Mouse (Mus musculus) hindbrain, embryonic 15.5 days (tissue): Measurements from ENCODE around the gene C87499. TPM values are rescaled to one million over a fixed set of nuclear protein-coding genes. Genes with fewer than 3 reads are reported as not detected.

ENCODE experiments used
- ATAC-seq: fragments of 200-750 bp; cut with Nextera tagmentation; 2 replicates; pipeline ENCODE4 v1.8.0; 2017; ENCODE audit warnings: low read depth, moderate number of reproducible peaks, moderate TSS enrichment; ENCODE audit not compliant: low FRiP score
- H3K27ac ChIP-seq: fragments of 300-500 bp; sonication (generic); replicated peaks from 2 replicates; pipeline ENCODE4 v1.5.1; 2015; ENCODE audit warnings: mild to moderate bottlenecking, inconsistent platforms
- H3K27me3 ChIP-seq: fragments of 300-500 bp; sonication (generic); 2 replicates; pipeline ENCODE4 v1.6.1; 2015; ENCODE audit warnings: control low read depth, inconsistent platforms
- H3K36me3 ChIP-seq: fragments of 300-500 bp; sonication (generic); 2 replicates; pipeline ENCODE4 v1.6.1; 2015; ENCODE audit warnings: control low read depth, inconsistent platforms
- H3K4me1 ChIP-seq: fragments of 300-500 bp; sonication (generic); replicated peaks from 2 replicates; pipeline ENCODE4 v1.6.1; 2015; ENCODE audit warnings: control low read depth, inconsistent platforms
- H3K4me2 ChIP-seq: fragments of 300-500 bp; sonication (generic); 2 replicates; pipeline ENCODE4 v1.6.1; 2015; ENCODE audit warnings: moderate library complexity, mild to moderate bottlenecking, inconsistent platforms
- H3K4me3 ChIP-seq: fragments of 300-500 bp; sonication (generic); 2 replicates; pipeline ENCODE4 v1.5.1; 2015; ENCODE audit warnings: mild to moderate bottlenecking, inconsistent platforms
- H3K9ac ChIP-seq: fragments of 300-500 bp; sonication (generic); 2 replicates; pipeline ENCODE4 v1.6.1; 2015; ENCODE audit warnings: inconsistent platforms
- H3K9me3 ChIP-seq: fragments of 300-500 bp; sonication (generic); 2 replicates; pipeline ENCODE4 v1.6.1; 2016; ENCODE audit warnings: control low read depth, inconsistent platforms
- WGBS: fragments of 180-500 bp; shearing (Covaris S2); methylation state at CpG from one replicate; pipeline ENCODE4 v1.1.7; 2015; 5-methylcytosine and 5-hydroxymethylcytosine counted together
- polyA plus RNA-seq: library from polyadenylated mRNA; unstranded; fragments of >200 nt; fragmentation: Nextera tagmentation; extraction: Ambion mirVana; gene quantifications from 2 replicates; pipeline ENCODE4 v1.2.1, GENCODE M21; 2015

C87499 gene
- polyA plus RNA-seq, result not detected in 2 replicates

DNA sequence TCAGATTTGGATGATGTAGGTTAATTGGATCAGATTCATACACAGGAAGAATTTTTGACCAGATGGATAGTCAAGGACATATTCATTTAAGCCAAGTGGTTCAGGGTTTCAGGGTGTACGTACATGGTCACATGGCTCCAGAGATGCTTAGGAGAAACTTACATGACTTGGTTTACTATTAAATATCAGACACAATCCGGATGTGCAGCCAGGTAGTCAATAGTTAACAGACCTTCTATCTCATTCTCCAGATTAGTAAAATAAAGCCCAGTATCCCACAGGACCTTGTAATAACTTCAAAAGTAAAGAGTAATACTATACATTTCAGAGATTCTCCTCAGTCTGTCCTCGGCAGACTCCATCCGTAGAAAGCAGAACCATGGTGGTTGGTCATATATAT, at the start of gene C87499:
Gene C87499 (minus strand): TSS at position 101 of the 400 bp plus-strand sequence.
- H3K36me3 ChIP-seq, result no peaks in the 10 kb centered on the region
- H3K9ac ChIP-seq, result no peak within 1 kb of the TSS
- 92% methylated on average over 4 of the region's 4 CpGs for WGBS

DNA sequence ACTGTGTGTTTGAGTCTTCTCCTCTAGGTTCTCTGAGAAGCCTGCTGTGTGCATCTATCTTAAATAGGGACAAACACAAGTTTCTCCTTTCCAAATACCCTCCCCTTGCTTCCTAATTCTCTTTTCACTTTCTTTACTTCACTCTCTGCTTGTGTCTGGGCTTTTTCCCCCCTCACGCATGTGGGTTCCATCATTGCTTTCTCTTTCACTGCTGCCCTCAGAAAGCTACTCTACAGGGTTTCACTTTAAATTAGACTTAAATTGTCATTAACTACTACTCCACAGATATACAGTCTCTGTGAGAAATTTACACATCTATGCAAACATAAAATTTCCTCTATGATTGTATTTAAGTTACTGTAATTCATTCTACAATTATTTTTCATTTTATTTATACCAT, 49.6 kb upstream of the C87499 start, which contains the start of gene Ifna2:
Gene Ifna2 (minus strand): TSS at position 101 of the 400 bp plus-strand sequence.
- Histone ChIP-seq H3K27ac (no peak within 1 kb of the TSS), H3K4me2 (no peak within 1 kb of the TSS), H3K4me3 (no peak within 1 kb of the TSS), H3K27me3 (no peaks in the 10 kb centered on the region), H3K4me1 (no peaks in the 10 kb centered on the region), H3K9me3 (no peaks in the 10 kb centered on the region), H3K9ac (no peak within 1 kb of the TSS), H3K36me3 (no peaks in the 10 kb centered on the region)
- 76% methylated on average over 1 of the region's 1 CpGs for WGBS
- no peak for ATAC-seq

More for the DNA sequence above, at the start of gene C87499:
- H3K4me2 ChIP-seq, result no peak within 1 kb of the TSS
- ATAC-seq, result no peak
- H3K27me3 ChIP-seq, result no peaks in the 10 kb centered on the region
- no peaks in the 10 kb centered on the region for H3K9me3 ChIP-seq
- H3K4me3 ChIP-seq, result no peak within 1 kb of the TSS
- no peaks in the 10 kb centered on the region for H3K4me1 ChIP-seq
- H3K27ac ChIP-seq, result no peak within 1 kb of the TSS

DNA sequence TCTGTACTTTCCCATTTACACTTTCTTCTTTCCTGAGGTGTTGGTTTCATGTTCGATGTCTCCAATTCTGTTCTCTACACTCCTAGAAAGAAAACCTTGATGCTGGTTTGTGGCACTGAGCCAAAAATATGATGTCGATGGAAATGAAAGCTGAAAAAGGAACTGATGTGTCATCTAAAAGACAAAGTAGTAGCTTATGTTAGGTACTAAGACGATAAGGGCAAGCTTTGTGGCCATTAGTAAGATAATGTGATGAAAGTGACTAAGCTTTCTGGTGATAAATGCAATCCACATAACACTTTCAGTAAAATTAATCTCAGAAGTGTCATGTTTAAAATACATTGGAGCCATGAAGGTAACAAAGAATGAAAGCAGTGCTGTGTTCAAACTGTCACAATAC, 47.1 kb upstream of the C87499 start:
- Histone ChIP-seq H3K27ac (no peak overlapping the region), H3K9ac (no peak overlapping the region), H3K4me2 (no peak overlapping the region), H3K9me3 (no peaks in the 10 kb centered on the region), H3K4me1 (no peaks in the 10 kb centered on the region), H3K27me3 (no peaks in the 10 kb centered on the region), H3K36me3 (no peaks in the 10 kb centered on the region), H3K4me3 (no peak overlapping the region)
- 77% methylated on average over 3 of the region's 3 CpGs for WGBS
- ATAC-seq, result no peak

DNA sequence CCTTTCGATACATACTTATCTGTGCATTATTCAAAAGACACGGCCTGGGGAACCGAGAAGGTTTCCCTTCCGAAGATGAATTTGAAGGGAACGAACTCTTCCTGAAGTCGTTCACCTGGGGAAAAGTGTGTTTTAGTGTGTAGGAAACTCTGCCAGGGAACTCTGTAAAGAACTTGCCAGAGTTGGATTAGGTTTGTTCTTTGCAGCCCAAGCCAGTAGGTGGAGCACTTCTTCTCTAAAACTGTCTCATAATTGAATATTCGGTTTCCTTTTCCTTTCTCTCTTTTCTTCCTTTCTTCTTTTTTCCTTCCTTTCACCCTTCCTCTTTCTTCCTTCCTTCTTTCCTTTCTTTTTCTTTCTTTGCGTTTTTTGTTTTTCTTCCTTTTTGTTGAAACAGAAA, 46.2 kb upstream of the C87499 start:
- no peak for ATAC-seq
- Histone ChIP-seq H3K36me3 (no peaks in the 10 kb centered on the region), H3K4me1 (no peaks in the 10 kb centered on the region), H3K9me3 (no peaks in the 10 kb centered on the region), H3K4me2 (no peak overlapping the region), H3K27me3 (no peaks in the 10 kb centered on the region), H3K9ac (no peak overlapping the region), H3K27ac (no peak overlapping the region), H3K4me3 (no peak overlapping the region)
- 51% methylated on average over 8 of the region's 8 CpGs for WGBS

DNA sequence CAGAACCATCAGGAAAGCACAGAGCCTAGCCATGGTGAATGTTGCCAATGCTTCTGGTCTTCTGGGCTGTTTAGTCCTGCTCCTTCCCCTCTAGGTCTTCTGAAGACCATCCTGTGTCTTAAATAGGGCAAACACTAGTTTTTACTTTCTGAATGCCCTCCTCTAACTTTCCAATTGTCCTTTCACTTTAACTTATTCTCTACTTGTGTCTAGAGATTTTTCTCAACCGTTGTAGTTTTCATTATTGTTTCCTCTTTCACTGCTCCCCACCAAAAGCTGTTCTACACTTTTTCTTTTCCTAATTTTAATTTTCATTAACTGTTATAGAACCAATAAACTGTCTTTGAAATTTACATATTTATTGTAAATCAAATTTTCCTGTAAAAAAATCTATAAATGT, 42.6 kb upstream of the C87499 start, which contains the start of gene Ifna16:
Gene Ifna16 (minus strand): TSS at position 101 of the 400 bp plus-strand sequence.
- H3K4me1 ChIP-seq, result no peaks in the 10 kb centered on the region
- no peak for ATAC-seq
- H3K9me3 ChIP-seq, result no peaks in the 10 kb centered on the region
- H3K27me3 ChIP-seq, result no peaks in the 10 kb centered on the region
- H3K27ac ChIP-seq, result no peak within 1 kb of the TSS
- H3K9ac ChIP-seq, result no peak within 1 kb of the TSS
- WGBS, result 82% methylated on average over 1 of the region's 1 CpGs
- H3K4me2 ChIP-seq, result no peak within 1 kb of the TSS
- H3K36me3 ChIP-seq, result no peaks in the 10 kb centered on the region
- no peak within 1 kb of the TSS for H3K4me3 ChIP-seq

DNA sequence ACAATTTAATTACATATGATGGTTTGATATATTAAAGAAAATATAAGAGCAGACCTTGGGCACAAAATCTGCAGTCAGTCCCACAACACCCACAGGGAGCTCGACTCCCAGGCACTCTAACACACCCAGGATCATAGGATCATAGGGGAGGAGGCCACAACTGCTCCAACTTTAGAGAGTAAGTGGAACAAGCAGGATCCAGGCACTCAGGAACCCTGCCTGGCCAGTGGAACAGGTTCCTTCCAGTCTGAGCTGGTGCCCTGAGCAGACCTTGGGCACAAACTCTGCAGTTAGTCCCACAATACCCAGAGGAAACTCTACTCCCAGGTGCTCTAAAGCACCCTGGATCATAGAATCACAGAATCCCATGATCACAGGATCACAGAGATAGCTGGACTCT, 21.2 kb upstream of the C87499 start:
- H3K9ac ChIP-seq, result no peak overlapping the region
- no peaks in the 10 kb centered on the region for H3K9me3 ChIP-seq
- no peaks in the 10 kb centered on the region for H3K27me3 ChIP-seq
- H3K4me3 ChIP-seq, result no peak overlapping the region
- H3K4me1 ChIP-seq, result no peaks in the 10 kb centered on the region
- no peak for ATAC-seq
- WGBS, result 73% methylated on average over 1 of the region's 1 CpGs
- no peak overlapping the region for H3K27ac ChIP-seq
- no peak overlapping the region for H3K4me2 ChIP-seq
- H3K36me3 ChIP-seq, result no peaks in the 10 kb centered on the region

DNA sequence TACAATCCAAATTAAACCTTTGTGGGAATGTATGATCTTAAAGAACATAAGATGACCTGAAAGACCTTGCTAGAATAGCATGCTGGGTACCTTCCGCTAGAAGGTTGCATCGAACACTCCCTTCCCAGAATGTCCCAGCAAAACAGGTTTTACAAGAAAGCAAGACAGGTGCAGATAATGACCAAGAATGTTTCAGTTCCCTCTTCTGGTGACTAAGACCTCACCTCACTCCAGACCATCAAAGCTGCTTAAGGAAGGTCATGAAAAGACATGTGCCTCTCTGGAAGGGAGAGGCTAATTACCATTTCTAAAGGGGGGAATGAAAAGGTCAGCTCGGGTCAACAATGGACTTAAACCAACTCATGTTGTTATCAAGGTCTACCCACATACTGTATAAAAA, 19.4 kb upstream of the C87499 start:
- H3K9me3 ChIP-seq, result no peaks in the 10 kb centered on the region
- no peaks in the 10 kb centered on the region for H3K36me3 ChIP-seq
- no peaks in the 10 kb centered on the region for H3K4me1 ChIP-seq
- no peak overlapping the region for H3K4me2 ChIP-seq
- H3K9ac ChIP-seq, result no peak overlapping the region
- 76% methylated on average over 3 of the region's 3 CpGs for WGBS
- no peak for ATAC-seq
- H3K27ac ChIP-seq, result no peak overlapping the region
- H3K27me3 ChIP-seq, result no peaks in the 10 kb centered on the region
- no peak overlapping the region for H3K4me3 ChIP-seq

DNA sequence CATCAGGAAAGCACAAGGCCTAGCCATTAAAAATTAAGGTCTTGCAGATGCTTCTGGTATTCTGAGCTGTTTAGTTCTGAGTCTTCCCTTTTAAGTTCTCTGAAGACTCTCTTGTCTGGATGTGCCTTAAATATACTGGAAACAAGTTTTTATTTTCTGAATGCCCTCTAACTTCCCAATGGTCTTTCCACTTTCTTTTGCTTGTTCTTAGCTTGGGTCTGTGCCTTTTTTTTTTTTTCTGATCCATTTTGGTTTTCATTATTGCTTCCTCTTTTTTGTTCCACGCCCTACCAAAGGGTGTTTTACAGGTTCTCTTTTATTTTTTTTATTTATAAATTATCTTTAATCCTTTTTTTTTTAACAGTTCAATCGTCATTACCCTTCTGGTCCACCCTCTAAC, 10.1 kb upstream of the C87499 start, which contains the start of gene Ifna13:
Gene Ifna13 (minus strand): TSS at position 101 of the 400 bp plus-strand sequence.
- no peak within 1 kb of the TSS for H3K27ac ChIP-seq
- 66% methylated on average over 2 of the region's 2 CpGs for WGBS
- ATAC-seq, result no peak
- no peaks in the 10 kb centered on the region for H3K27me3 ChIP-seq
- no peaks in the 10 kb centered on the region for H3K36me3 ChIP-seq
- no peaks in the 10 kb centered on the region for H3K9me3 ChIP-seq
- H3K4me1 ChIP-seq, result no peaks in the 10 kb centered on the region
- no peak within 1 kb of the TSS for H3K4me3 ChIP-seq
- H3K9ac ChIP-seq, result no peak within 1 kb of the TSS
- H3K4me2 ChIP-seq, result no peak within 1 kb of the TSS

DNA sequence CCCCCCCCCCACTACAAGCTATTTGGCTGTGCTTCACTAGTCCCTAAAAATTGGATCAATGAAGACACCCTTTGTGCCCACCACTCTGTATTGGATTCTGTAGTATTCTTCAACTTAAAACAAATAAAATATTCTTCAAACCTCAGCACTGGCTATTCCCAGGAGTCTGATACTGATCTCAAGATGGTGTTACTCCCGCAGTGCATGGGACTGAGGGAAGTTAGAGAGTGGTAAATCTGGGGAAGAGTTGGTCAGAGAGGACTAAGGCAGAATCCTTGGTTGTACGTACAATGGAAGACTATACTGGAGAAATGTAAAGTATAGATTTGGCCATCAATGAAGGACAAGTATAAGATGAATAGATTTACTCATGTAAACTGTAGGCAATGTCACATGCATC, 8.3 kb upstream of the C87499 start:
- Histone ChIP-seq H3K4me2 (no peak overlapping the region), H3K4me1 (no peaks in the 10 kb centered on the region), H3K27me3 (no peaks in the 10 kb centered on the region), H3K36me3 (no peaks in the 10 kb centered on the region), H3K4me3 (no peak overlapping the region), H3K9me3 (no peaks in the 10 kb centered on the region), H3K27ac (no peak overlapping the region), H3K9ac (no peak overlapping the region)
- 39% methylated on average over 2 of the region's 2 CpGs for WGBS
- ATAC-seq, result no peak

DNA sequence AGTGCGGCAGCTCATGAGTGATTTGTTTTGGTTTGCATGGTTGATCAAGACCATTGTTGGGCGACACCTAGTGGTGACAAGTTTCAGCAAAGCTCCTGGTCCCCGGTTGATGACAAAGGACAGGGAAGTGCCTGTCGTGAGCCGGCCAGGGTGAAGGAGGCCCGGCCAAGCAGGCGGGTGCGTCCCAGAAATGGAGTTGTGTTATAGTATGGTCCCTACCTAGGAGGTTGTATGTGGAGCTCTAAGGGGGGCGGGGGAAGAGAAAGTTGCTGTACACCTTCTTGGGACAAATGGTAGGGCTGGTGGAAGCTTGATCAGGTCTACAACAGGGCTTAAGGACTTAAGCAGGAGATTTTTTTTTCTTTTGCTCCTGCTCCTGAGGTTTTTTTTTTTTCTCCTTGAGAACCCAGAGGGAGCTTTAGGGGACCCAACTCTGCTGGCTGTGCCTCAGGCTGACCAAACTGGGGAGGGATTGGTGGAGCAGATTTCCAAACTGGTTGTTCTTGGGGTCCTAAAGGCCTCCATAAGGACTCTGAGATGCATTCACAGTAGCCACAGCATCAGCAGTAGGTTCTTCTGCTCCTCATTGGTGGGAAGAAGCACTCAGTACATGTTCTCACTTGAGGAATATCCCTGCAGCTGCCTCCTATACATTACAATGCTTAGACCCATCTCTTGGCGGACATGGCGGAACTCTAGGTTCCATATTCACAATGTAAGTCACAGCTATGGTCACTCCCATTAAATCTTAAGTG, 7.0 kb upstream of the C87499 start:
- no peak overlapping the region for H3K27ac ChIP-seq
- no peaks in the 10 kb centered on the region for H3K4me1 ChIP-seq
- H3K4me2 ChIP-seq, result peak overlapping the region; percentile 46
- H3K36me3 ChIP-seq, result no peaks in the 10 kb centered on the region
- peak overlapping the region; percentile 35 for H3K4me3 ChIP-seq
- peak; percentile 93 for ATAC-seq
- H3K9me3 ChIP-seq, result no peaks in the 10 kb centered on the region
- no peak overlapping the region for H3K9ac ChIP-seq
- no peaks in the 10 kb centered on the region for H3K27me3 ChIP-seq
- 12% methylated on average over 11 of the region's 11 CpGs for WGBS

DNA sequence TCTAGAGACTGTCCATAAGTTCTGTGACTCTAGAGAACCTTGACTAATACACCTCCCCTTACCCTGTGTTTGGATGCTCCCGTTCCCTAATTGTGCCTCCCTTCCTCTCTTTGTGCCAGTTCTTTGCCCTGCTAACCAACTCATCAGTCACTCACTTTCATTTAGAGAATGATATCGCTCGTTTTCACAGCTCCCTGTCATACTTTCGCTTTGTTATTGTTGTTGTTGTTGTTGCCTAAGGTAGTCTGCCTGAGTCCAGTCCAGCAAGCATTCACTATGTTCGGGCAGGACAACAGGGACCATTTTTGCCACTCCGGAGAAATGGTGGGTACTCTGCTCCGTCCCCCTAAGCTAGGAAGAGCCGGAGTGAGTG, 6.5 kb upstream of the C87499 start:
- 0 out of 2 replicates have a peak overlapping the region, but pooled peaks have one; percentile 13 for H3K9ac ChIP-seq
- no peaks in the 10 kb centered on the region for H3K27me3 ChIP-seq
- H3K4me1 ChIP-seq, result no peaks in the 10 kb centered on the region
- WGBS, result 58% methylated on average over 8 of the region's 8 CpGs
- peak overlapping the region; percentile 46 for H3K4me2 ChIP-seq
- no peaks in the 10 kb centered on the region for H3K36me3 ChIP-seq
- no peak for ATAC-seq
- H3K9me3 ChIP-seq, result no peaks in the 10 kb centered on the region
- H3K27ac ChIP-seq, result no peak overlapping the region
- H3K4me3 ChIP-seq, result peak overlapping the region; percentile 35

DNA sequence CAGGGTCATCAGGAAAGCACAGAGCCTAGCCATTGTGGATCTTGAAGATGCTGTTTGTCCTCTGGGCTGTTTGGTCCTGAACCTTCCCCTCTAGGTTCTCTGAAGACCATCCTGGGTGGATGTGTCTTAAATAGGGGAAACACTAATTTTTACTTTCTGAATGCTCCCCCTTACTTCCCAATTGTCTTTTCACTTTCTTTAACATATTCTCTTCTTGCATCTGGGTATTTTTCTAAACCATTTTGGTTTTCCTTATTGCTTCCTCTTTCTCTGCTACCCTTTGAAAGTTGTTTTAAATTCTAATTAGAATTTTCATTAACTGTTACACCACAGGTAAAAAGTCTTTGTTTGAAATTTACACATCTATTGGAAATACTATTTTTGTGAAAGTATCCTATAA, 30.9 kb downstream of the C87499 start, which contains the start of gene Ifna12:
Gene Ifna12 (minus strand): TSS at position 101 of the 400 bp plus-strand sequence.
- H3K27me3 ChIP-seq, result no peaks in the 10 kb centered on the region
- H3K4me2 ChIP-seq, result no peak within 1 kb of the TSS
- no peaks in the 10 kb centered on the region for H3K36me3 ChIP-seq
- H3K27ac ChIP-seq, result no peak within 1 kb of the TSS
- no peaks in the 10 kb centered on the region for H3K9me3 ChIP-seq
- no peak within 1 kb of the TSS for H3K9ac ChIP-seq
- no peak within 1 kb of the TSS for H3K4me3 ChIP-seq
- no peak for ATAC-seq
- H3K4me1 ChIP-seq, result no peaks in the 10 kb centered on the region

DNA sequence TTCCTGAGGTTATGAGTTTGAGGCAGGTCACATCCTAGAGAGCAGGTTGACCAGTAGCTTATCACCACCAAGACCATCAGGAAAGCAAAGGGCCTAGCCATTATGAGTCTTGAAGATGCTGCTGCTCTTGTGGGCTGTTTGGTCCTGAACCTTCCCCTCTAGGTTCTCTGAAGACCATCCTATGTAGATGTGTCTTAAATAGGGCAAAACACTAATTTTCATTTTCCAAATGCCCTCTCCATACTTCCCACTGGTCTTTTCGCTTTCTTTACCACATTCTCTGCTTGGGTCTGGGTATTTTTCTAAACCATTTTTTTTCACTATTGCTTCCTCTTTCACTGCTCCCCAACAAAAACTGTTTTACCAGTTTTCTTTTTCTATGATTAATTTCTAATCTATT, 41.9 kb downstream of the C87499 start, which contains the start of gene Ifna9:
Gene Ifna9 (minus strand): TSS at position 101 of the 400 bp plus-strand sequence.
- WGBS, result 89% methylated on average over 1 of the region's 1 CpGs

More for the DNA sequence above, 41.9 kb downstream of the C87499 start, which contains the start of gene Ifna9:
- H3K4me2 ChIP-seq, result no peak within 1 kb of the TSS
- H3K9ac ChIP-seq, result no peak within 1 kb of the TSS
- H3K27ac ChIP-seq, result no peak within 1 kb of the TSS
- no peaks in the 10 kb centered on the region for H3K36me3 ChIP-seq
- ATAC-seq, result no peak
- H3K9me3 ChIP-seq, result no peaks in the 10 kb centered on the region
- no peaks in the 10 kb centered on the region for H3K4me1 ChIP-seq
- H3K4me3 ChIP-seq, result no peak within 1 kb of the TSS
- no peaks in the 10 kb centered on the region for H3K27me3 ChIP-seq
